Mouse (Mus musculus): Measurements from ENCODE around the gene Acsm1. TPM values are rescaled to one million over a fixed set of nuclear protein-coding genes. Genes with fewer than 3 reads are reported as not detected.

Gene Acsm1
- total and polyA plus RNA-seq, 2 experiments from 2014 or later: not detected

- Histone ChIP-seq H3K27me3 (ENCODE audit: insufficient read depth, low read length) (no peaks in the 10 kb centered on the region), H3K36me3 (ENCODE audit: insufficient read depth, low read length) (no peaks in the 10 kb centered on the region), H3K4me1 (ENCODE audit: insufficient read depth, low read length) (no peaks in the 10 kb centered on the region), H3K4me3 (ENCODE audit: low read length) (no peak overlapping the region), H3K27ac (no peak overlapping the region), H3K9ac (replicated peaks; ENCODE audit: low read length) (no peak overlapping the region), H3K4me2 (ENCODE audit: low read depth, low read length) (no peak overlapping the region), H3K9me3 (ENCODE audit: low read length) (no peaks in the 10 kb centered on the region)
- no peak for TF ChIP-seq CTCF (IDR thresholded peaks at IDR 0.05; ENCODE audit: low read depth)
- ATAC-seq (no peak), DNase-seq (ENCODE audit: low spot score) (no peak)
- WGBS: 62% methylated on average over 1 of the region's 1 CpGs
These were observed 9.7 kb downstream of the Acsm1 start for GRCm38 (mm10) chr7:119616531-119616930.

DNA sequence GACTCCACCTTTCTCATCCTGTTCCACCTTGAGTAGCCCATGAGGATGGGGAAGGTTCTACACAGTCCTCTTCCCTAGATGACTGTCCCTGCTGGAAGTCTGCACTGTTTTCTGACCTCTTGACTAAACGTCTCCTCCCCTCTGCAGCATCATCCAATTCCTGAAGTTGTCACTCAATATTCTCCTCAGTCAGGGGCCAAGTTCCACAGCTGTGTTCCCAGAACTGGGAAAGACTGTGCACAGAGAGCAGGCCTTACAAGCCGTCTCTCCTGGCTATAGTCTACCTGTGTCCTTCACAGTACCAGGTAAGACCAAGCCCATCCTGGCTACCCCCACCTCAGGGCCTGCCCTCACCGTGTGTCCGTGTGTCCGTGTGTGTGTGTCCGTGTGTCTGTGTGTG lies 10.8 kb downstream of the Acsm1 start:
- DNase-seq (ENCODE audit: low spot score) (no peak), ATAC-seq (no peak)
- Histone ChIP-seq H3K9ac (replicated peaks; ENCODE audit: low read length) (no peak overlapping the region), H3K9me3 (ENCODE audit: low read length) (no peaks in the 10 kb centered on the region), H3K4me2 (ENCODE audit: low read depth, low read length) (no peak overlapping the region), H3K27ac (no peak overlapping the region), H3K27me3 (ENCODE audit: insufficient read depth, low read length) (no peaks in the 10 kb centered on the region), H3K36me3 (ENCODE audit: insufficient read depth, low read length) (no peaks in the 10 kb centered on the region), H3K4me3 (ENCODE audit: low read length) (no peak overlapping the region), H3K4me1 (ENCODE audit: insufficient read depth, low read length) (no peaks in the 10 kb centered on the region)
- no peak for TF ChIP-seq CTCF (IDR thresholded peaks at IDR 0.05; ENCODE audit: low read depth)
- 85% methylated on average over 6 of the region's 6 CpGs for WGBS

DNA sequence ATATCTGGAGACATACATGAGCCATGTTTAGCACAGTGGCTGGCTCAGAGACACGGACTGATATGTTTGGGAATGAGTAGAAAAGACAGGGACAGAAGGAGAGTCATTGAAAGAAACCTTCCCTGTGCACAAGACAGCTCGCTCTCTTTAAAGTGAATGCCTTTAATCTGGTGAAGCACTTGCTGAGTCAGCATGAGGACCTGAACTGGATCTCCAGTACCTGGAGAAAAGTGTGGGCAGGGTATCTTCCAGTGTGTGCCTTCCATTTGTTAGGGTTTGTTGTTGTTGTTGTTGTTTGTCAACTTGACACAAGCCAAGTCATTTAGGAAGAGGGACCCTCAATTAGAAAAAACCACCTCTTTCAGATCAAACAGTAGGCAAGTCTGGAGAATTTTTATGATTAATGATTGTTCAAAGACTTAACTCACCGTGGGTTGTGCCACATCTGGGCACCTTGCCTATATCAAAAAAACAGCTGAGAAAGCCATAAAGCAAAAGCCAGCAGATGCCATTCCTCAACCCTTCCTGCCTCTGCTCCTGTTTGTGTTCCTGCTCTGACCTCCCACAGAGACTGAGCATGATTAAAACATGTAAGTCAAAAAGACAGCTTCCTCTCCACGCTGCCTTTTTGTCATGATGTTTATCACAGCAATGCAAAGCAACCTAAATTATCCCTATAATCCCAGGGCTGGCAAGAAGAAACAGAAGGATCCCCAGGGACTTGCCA lies 11.5 kb downstream of the Acsm1 start:
- TF ChIP-seq CTCF (IDR thresholded peaks at IDR 0.05; ENCODE audit: low read depth): no peak
- H3K4me1 ChIP-seq (ENCODE audit: insufficient read depth, low read length): no peaks in the 10 kb centered on the region
- DNase-seq (ENCODE audit: low spot score): no peak

DNA sequence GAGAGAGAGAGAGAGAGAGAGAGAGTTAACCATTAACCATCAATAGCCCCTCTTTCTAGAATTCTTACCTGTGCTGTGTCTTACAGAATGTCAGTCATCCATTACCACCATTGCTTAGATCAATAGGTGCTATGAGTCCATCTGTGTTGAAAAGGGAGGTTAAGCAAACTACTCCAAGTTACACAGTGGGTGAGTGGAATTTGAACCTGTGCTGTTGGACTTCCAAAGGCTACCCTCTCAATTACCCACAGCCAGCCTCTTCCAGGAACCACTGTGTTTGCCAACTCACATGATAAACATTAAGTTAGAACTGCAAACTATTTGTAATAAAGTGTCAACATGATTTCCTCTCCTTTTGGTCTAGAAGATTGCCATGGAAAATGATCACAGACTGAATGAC lies 13.3 kb downstream of the Acsm1 start:
- no peaks in the 10 kb centered on the region for H3K4me1 ChIP-seq (ENCODE audit: insufficient read depth, low read length)
- no peaks in the 10 kb centered on the region for H3K36me3 ChIP-seq (ENCODE audit: insufficient read depth, low read length)
- ATAC-seq: no peak
- no peaks in the 10 kb centered on the region for H3K9me3 ChIP-seq (ENCODE audit: low read length)
- H3K27ac ChIP-seq: no peak overlapping the region
- DNase-seq (ENCODE audit: low spot score): no peak
- H3K27me3 ChIP-seq (ENCODE audit: insufficient read depth, low read length): no peaks in the 10 kb centered on the region
- H3K4me3 ChIP-seq (ENCODE audit: low read length): no peak overlapping the region
- H3K9ac ChIP-seq (replicated peaks; ENCODE audit: low read length): no peak overlapping the region
- no peak for TF ChIP-seq CTCF (IDR thresholded peaks at IDR 0.05; ENCODE audit: low read depth)
- H3K4me2 ChIP-seq (ENCODE audit: low read depth, low read length): no peak overlapping the region

More for the DNA sequence above, 11.5 kb downstream of the Acsm1 start:
- Histone ChIP-seq H3K36me3 (ENCODE audit: insufficient read depth, low read length) (no peaks in the 10 kb centered on the region), H3K27me3 (ENCODE audit: insufficient read depth, low read length) (no peaks in the 10 kb centered on the region), H3K9me3 (ENCODE audit: low read length) (no peaks in the 10 kb centered on the region), H3K27ac (no peak overlapping the region), H3K9ac (replicated peaks; ENCODE audit: low read length) (no peak overlapping the region), H3K4me2 (ENCODE audit: low read depth, low read length) (no peak overlapping the region), H3K4me3 (ENCODE audit: low read length) (no peak overlapping the region)
- 57% methylated on average over 4 of the region's 4 CpGs for WGBS
- ATAC-seq: no peak

GRCm38 (mm10) chr7:119638773-119639172 lies 31.9 kb downstream of the Acsm1 start:
- Histone ChIP-seq H3K4me1 (ENCODE audit: insufficient read depth, low read length) (no peaks in the 10 kb centered on the region), H3K27me3 (ENCODE audit: insufficient read depth, low read length) (no peaks in the 10 kb centered on the region), H3K9ac (replicated peaks; ENCODE audit: low read length) (no peak overlapping the region), H3K4me2 (ENCODE audit: low read depth, low read length) (no peak overlapping the region), H3K9me3 (ENCODE audit: low read length) (no peaks in the 10 kb centered on the region), H3K36me3 (ENCODE audit: insufficient read depth, low read length) (no peaks in the 10 kb centered on the region), H3K27ac (no peak overlapping the region), H3K4me3 (ENCODE audit: low read length) (no peak overlapping the region)
- ATAC-seq: no peak
- no peak for DNase-seq (ENCODE audit: low spot score)
- TF ChIP-seq CTCF (IDR thresholded peaks at IDR 0.05; ENCODE audit: low read depth): no peak

DNA sequence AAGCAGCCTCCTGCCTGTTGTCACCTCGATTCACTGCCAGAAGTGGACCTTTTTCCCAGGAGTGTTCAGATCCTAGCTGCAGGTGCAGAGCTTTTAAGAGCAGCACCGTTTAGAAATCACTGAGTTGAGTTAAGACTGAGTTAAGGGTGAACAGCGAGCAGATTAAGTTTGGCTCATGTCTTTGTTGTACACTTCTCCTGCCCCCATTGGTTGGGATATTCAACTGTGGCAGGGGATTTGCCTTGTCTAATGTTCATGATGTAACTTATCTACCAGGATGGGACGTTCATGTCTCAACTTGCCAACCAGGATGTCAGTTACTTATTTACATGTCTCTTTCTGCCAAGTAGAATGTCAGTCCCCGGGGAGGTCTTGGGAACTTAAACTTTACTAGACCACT lies 35.5 kb downstream of the Acsm1 start:
- Histone ChIP-seq H3K4me3 (ENCODE audit: low read length) (no peak overlapping the region), H3K9ac (replicated peaks; ENCODE audit: low read length) (no peak overlapping the region), H3K4me1 (ENCODE audit: insufficient read depth, low read length) (no peaks in the 10 kb centered on the region), H3K9me3 (ENCODE audit: low read length) (no peaks in the 10 kb centered on the region), H3K4me2 (ENCODE audit: low read depth, low read length) (no peak overlapping the region), H3K36me3 (ENCODE audit: insufficient read depth, low read length) (no peaks in the 10 kb centered on the region), H3K27me3 (ENCODE audit: insufficient read depth, low read length) (no peaks in the 10 kb centered on the region), H3K27ac (no peak overlapping the region)
- DNase-seq (ENCODE audit: low spot score) (no peak), ATAC-seq (no peak)
- no peak for TF ChIP-seq CTCF (IDR thresholded peaks at IDR 0.05; ENCODE audit: low read depth)
- WGBS: 78% methylated on average over 5 of the region's 5 CpGs

DNA sequence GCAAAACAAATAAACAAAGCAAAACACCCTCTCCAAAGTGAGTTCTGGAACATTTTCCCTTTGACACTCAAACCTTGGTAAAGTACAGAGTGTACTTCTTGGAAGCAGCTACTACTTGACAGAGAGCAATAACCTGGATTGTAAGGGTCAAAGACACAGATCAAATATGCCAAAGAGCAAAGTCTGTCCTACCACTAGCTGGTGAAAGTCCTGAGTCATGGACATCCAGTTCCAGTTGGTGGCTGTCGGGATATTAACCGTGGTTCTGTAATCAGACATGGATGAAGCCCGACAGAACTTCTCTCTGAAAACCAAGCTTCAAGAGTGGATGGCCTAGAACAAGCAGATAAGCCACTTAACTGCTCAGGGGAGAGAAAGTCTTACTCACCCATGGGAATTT lies 61.1 kb downstream of the Acsm1 start:
- Histone ChIP-seq H3K27ac (no peak overlapping the region), H3K4me3 (ENCODE audit: low read length) (no peak overlapping the region), H3K36me3 (ENCODE audit: insufficient read depth, low read length) (no peaks in the 10 kb centered on the region), H3K27me3 (ENCODE audit: insufficient read depth, low read length) (no peaks in the 10 kb centered on the region), H3K4me1 (ENCODE audit: insufficient read depth, low read length) (no peaks in the 10 kb centered on the region), H3K9ac (replicated peaks; ENCODE audit: low read length) (no peak overlapping the region), H3K9me3 (ENCODE audit: low read length) (no peaks in the 10 kb centered on the region), H3K4me2 (ENCODE audit: low read depth, low read length) (no peak overlapping the region)
- DNase-seq (ENCODE audit: low spot score) (no peak), ATAC-seq (no peak)
- TF ChIP-seq CTCF (IDR thresholded peaks at IDR 0.05; ENCODE audit: low read depth): no peak
- 86% methylated on average over 3 of the region's 3 CpGs for WGBS

Data from hindbrain, postnatal 0 days (tissue).